Mouse (Mus musculus) CH12.LX (cell line): ENCODE measurements around the gene Il2rb.

Source experiments
- CTCF ChIP-seq, 2 experiments: IDR thresholded peaks in 1 of 2; conservative IDR thresholded peaks in 1 of 2; 2 replicates each; pipeline ENCODE4 v1.5.1; 2011 to 2012; ENCODE audit warnings: low read depth in 2 of 2, low read length in 2 of 2, improper control_type of control experiment in 1 of 2, inconsistent platforms in 1 of 2, mild to moderate bottlenecking in 1 of 2, moderate library complexity in 1 of 2
- MAX ChIP-seq: IDR thresholded peaks from 2 replicates; pipeline ENCODE4 v1.6.1; 2011; ENCODE audit warnings: low read length, improper control_type of control experiment
- NRF1 ChIP-seq: IDR thresholded peaks from 2 replicates; pipeline ENCODE4 v1.6.1; 2014; ENCODE audit warnings: low read depth, mild to moderate bottlenecking, inconsistent platforms, low read length, improper control_type of control experiment, moderate library complexity

GRCm38 (mm10) chr15:78452929-78453328 is 42.1 kb downstream of the Il2rb start:
- no peak for TF ChIP-seq NRF1
- TF ChIP-seq MAX: no peak
- no peak for TF ChIP-seq CTCF (conservative IDR thresholded peaks at IDR 0.05 in 1 of 2, IDR thresholded peaks at IDR 0.05 in 1 of 2; ENCODE audit: low read depth in 2 of 2, low read length in 2 of 2)
